Mouse (Mus musculus): ENCODE measurements around the gene Efcab6. TPM values are rescaled to one million over a fixed set of nuclear protein-coding genes. Genes with fewer than 3 reads are reported as not detected.

Efcab6 gene
- polyA plus RNA-seq, 1 experiment from 2014 or later, result not detected

GRCm38 (mm10) chr15:83896011-83896410 is 169.2 kb downstream of the Efcab6 start:
- Histone ChIP-seq H3K27ac (ENCODE audit: low read depth, low read length) (no peak overlapping the region), H3K4me3 (ENCODE audit: low read depth, low read length) (no peak overlapping the region), H3K4me2 (replicated peaks; ENCODE audit: low read depth) (no peak overlapping the region), H3K9ac (ENCODE audit: low read depth, low read length) (no peak overlapping the region), H3K4me1 (replicated peaks; ENCODE audit: control insufficient read depth, insufficient read depth, low read length) (no peaks in the 10 kb centered on the region), H3K9me3 (ENCODE audit: control insufficient read depth) (no peaks in the 10 kb centered on the region), H3K27me3 (replicated peaks; ENCODE audit: control insufficient read depth, insufficient read depth, low read length) (no peaks in the 10 kb centered on the region), H3K36me3 (ENCODE audit: control insufficient read depth, insufficient read depth) (no peaks in the 10 kb centered on the region)
- WGBS, result 46% methylated on average over 9 of the region's 9 CpGs
- no peak for TF ChIP-seq CTCF (IDR thresholded peaks at IDR 0.05; ENCODE audit: low read depth)
- ATAC-seq, result no peak

- 66% methylated on average over 7 of the region's 7 CpGs for WGBS
- H3K36me3 ChIP-seq (ENCODE audit: control insufficient read depth, insufficient read depth), result no peaks in the 10 kb centered on the region
- H3K9me3 ChIP-seq (ENCODE audit: control insufficient read depth), result no peaks in the 10 kb centered on the region
- H3K4me2 ChIP-seq (replicated peaks; ENCODE audit: low read depth), result no peak overlapping the region
- no peak overlapping the region for H3K27ac ChIP-seq (ENCODE audit: low read depth, low read length)
- H3K27me3 ChIP-seq (replicated peaks; ENCODE audit: control insufficient read depth, insufficient read depth, low read length), result no peaks in the 10 kb centered on the region
- ATAC-seq, result no peak
- no peak for TF ChIP-seq CTCF (IDR thresholded peaks at IDR 0.05; ENCODE audit: low read depth)
- H3K9ac ChIP-seq (ENCODE audit: low read depth, low read length), result no peak overlapping the region
- no peaks in the 10 kb centered on the region for H3K4me1 ChIP-seq (replicated peaks; ENCODE audit: control insufficient read depth, insufficient read depth, low read length)
- no peak overlapping the region for H3K4me3 ChIP-seq (ENCODE audit: low read depth, low read length)
These were observed 170.9 kb downstream of the Efcab6 start for GRCm38 (mm10) chr15:83894261-83894660.

GRCm38 (mm10) chr15:83892871-83893270 is 172.3 kb downstream of the Efcab6 start:
- 83% methylated on average over 15 of the region's 15 CpGs for WGBS
- no peaks in the 10 kb centered on the region for H3K4me1 ChIP-seq (replicated peaks; ENCODE audit: control insufficient read depth, insufficient read depth, low read length)
- TF ChIP-seq CTCF (IDR thresholded peaks at IDR 0.05; ENCODE audit: low read depth), result no peak
- H3K4me2 ChIP-seq (replicated peaks; ENCODE audit: low read depth), result no peak overlapping the region
- H3K9ac ChIP-seq (ENCODE audit: low read depth, low read length), result no peak overlapping the region
- no peak for ATAC-seq
- H3K27me3 ChIP-seq (replicated peaks; ENCODE audit: control insufficient read depth, insufficient read depth, low read length), result no peaks in the 10 kb centered on the region
- H3K9me3 ChIP-seq (ENCODE audit: control insufficient read depth), result no peaks in the 10 kb centered on the region
- no peak overlapping the region for H3K4me3 ChIP-seq (ENCODE audit: low read depth, low read length)
- H3K27ac ChIP-seq (ENCODE audit: low read depth, low read length), result no peak overlapping the region
- H3K36me3 ChIP-seq (ENCODE audit: control insufficient read depth, insufficient read depth), result no peaks in the 10 kb centered on the region

- H3K27ac ChIP-seq (ENCODE audit: low read depth, low read length), result no peak overlapping the region
- H3K4me3 ChIP-seq (ENCODE audit: low read depth, low read length), result no peak overlapping the region
- no peak overlapping the region for H3K9ac ChIP-seq (ENCODE audit: low read depth, low read length)
- WGBS, result 84% methylated on average over 9 of the region's 9 CpGs
- H3K4me1 ChIP-seq (replicated peaks; ENCODE audit: control insufficient read depth, insufficient read depth, low read length), result no peaks in the 10 kb centered on the region
- H3K27me3 ChIP-seq (replicated peaks; ENCODE audit: control insufficient read depth, insufficient read depth, low read length), result no peaks in the 10 kb centered on the region
- H3K36me3 ChIP-seq (ENCODE audit: control insufficient read depth, insufficient read depth), result no peaks in the 10 kb centered on the region
- H3K9me3 ChIP-seq (ENCODE audit: control insufficient read depth), result no peaks in the 10 kb centered on the region
- no peak for ATAC-seq
- H3K4me2 ChIP-seq (replicated peaks; ENCODE audit: low read depth), result no peak overlapping the region
- TF ChIP-seq CTCF (IDR thresholded peaks at IDR 0.05; ENCODE audit: low read depth), result no peak
These were observed 180.9 kb downstream of the Efcab6 start for GRCm38 (mm10) chr15:83884291-83884690.

DNA sequence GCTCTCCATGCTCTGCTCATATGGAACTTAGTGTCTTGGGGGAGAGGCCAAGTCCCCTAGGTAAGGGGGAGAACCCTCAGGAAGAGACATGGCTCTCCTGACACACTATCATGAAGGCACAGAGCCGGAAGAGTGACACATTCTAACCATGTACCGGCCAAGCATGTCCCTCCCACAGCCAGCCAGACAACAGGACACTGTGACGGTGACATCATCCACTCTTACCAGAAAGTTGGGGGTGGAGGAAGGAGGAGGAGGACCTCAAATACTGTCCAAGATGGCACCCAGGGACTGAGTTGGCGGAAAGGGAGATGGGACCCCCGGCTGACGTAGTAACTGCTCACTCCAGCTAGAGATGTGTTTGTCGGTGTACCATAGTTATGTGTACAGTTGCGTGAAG is 181.4 kb downstream of the Efcab6 start:
- no peaks in the 10 kb centered on the region for H3K27me3 ChIP-seq (replicated peaks; ENCODE audit: control insufficient read depth, insufficient read depth, low read length)
- H3K36me3 ChIP-seq (ENCODE audit: control insufficient read depth, insufficient read depth), result no peaks in the 10 kb centered on the region
- no peak overlapping the region for H3K4me2 ChIP-seq (replicated peaks; ENCODE audit: low read depth)
- no peaks in the 10 kb centered on the region for H3K9me3 ChIP-seq (ENCODE audit: control insufficient read depth)
- no peak overlapping the region for H3K4me3 ChIP-seq (ENCODE audit: low read depth, low read length)
- TF ChIP-seq CTCF (IDR thresholded peaks at IDR 0.05; ENCODE audit: low read depth), result no peak
- H3K27ac ChIP-seq (ENCODE audit: low read depth, low read length), result no peak overlapping the region
- ATAC-seq, result no peak
- no peaks in the 10 kb centered on the region for H3K4me1 ChIP-seq (replicated peaks; ENCODE audit: control insufficient read depth, insufficient read depth, low read length)
- no peak overlapping the region for H3K9ac ChIP-seq (ENCODE audit: low read depth, low read length)
- 89% methylated on average over 8 of the region's 8 CpGs for WGBS

DNA sequence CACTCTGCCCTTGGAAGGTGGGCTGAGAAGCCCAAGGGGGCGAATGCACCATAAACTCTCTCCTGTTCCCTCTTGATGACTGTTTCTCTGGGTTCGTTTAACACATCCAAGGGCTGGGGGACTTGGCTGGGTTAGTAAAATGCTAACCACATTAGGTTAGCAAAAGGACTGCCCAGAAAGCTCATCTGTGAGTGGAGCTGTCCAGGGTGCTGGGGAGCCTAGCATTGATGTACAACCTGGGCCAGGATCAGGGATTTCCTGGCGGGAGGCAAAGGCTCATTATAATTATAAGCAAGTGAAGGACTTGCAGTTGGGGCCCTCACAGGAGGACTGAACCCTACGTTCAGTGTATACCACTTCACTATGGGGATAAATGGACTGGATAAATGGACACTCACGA is 185.3 kb downstream of the Efcab6 start:
- H3K9ac ChIP-seq (ENCODE audit: low read depth, low read length), result no peak overlapping the region
- 21% methylated on average over 5 of the region's 5 CpGs for WGBS
- no peak for ATAC-seq

DNA sequence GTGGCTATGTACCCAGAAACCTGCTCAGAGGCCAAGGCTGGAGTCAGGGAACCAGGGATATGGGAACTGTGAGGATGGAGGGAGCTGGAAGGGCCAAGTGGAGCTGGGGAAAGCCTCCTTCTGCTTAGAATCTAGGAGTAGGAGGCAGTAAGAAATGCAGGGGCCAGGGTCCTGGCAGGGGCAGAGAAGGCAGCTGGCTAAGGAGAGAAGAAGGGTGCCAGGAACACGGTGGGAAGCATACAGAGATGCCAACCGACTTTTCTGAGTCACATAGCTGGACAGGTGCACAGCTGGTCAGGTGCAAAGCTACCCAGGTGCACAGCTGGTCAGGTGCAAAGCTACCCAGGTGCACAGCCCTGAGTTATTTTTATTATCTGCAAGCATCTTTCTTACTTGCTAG is 187.3 kb downstream of the Efcab6 start:
- no peaks in the 10 kb centered on the region for H3K36me3 ChIP-seq (ENCODE audit: control insufficient read depth, insufficient read depth)
- no peak overlapping the region for H3K9ac ChIP-seq (ENCODE audit: low read depth, low read length)
- no peaks in the 10 kb centered on the region for H3K4me1 ChIP-seq (replicated peaks; ENCODE audit: control insufficient read depth, insufficient read depth, low read length)
- no peak for ATAC-seq
- H3K27me3 ChIP-seq (replicated peaks; ENCODE audit: control insufficient read depth, insufficient read depth, low read length), result no peaks in the 10 kb centered on the region
- H3K9me3 ChIP-seq (ENCODE audit: control insufficient read depth), result no peaks in the 10 kb centered on the region
- H3K4me2 ChIP-seq (replicated peaks; ENCODE audit: low read depth), result no peak overlapping the region
- no peak overlapping the region for H3K27ac ChIP-seq (ENCODE audit: low read depth, low read length)
- 79% methylated on average over 2 of the region's 2 CpGs for WGBS
- H3K4me3 ChIP-seq (ENCODE audit: low read depth, low read length), result no peak overlapping the region
- no peak for TF ChIP-seq CTCF (IDR thresholded peaks at IDR 0.05; ENCODE audit: low read depth)

More for the DNA sequence above, 185.3 kb downstream of the Efcab6 start:
- H3K4me3 ChIP-seq (ENCODE audit: low read depth, low read length), result no peak overlapping the region
- H3K9me3 ChIP-seq (ENCODE audit: control insufficient read depth), result no peaks in the 10 kb centered on the region
- no peaks in the 10 kb centered on the region for H3K36me3 ChIP-seq (ENCODE audit: control insufficient read depth, insufficient read depth)
- H3K27ac ChIP-seq (ENCODE audit: low read depth, low read length), result no peak overlapping the region
- no peak overlapping the region for H3K4me2 ChIP-seq (replicated peaks; ENCODE audit: low read depth)
- TF ChIP-seq CTCF (IDR thresholded peaks at IDR 0.05; ENCODE audit: low read depth), result no peak
- no peaks in the 10 kb centered on the region for H3K27me3 ChIP-seq (replicated peaks; ENCODE audit: control insufficient read depth, insufficient read depth, low read length)
- no peaks in the 10 kb centered on the region for H3K4me1 ChIP-seq (replicated peaks; ENCODE audit: control insufficient read depth, insufficient read depth, low read length)

All from intestine, postnatal 0 days (tissue).